Mouse (Mus musculus): ENCODE measurements around the gene Pxylp1.

DNA sequence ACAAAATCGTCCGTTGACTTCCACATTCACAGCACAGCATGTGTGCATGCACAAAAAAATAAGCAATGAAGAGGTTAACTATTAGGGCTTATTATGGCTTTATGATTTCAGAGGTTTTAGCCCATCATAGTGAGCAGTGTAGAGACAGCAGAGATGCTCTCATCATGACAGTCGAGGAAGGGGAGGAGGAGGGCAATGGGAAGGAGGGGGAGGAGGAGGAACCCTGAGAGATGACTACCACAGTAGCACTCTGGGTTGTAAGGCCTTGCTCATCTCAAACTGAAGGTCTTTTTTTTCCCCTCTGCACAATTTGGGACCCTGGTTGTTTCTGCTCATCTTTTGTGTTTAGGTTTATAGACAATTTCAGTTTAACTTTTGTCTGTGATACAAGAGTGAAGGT, 42.3 kb upstream of the Pxylp1 start:
- TF ChIP-seq CTCF (IDR thresholded peaks at IDR 0.05; ENCODE audit: insufficient read depth, low read depth, low read length) (no peak), POLR2A (IDR thresholded peaks at IDR 0.05; ENCODE audit: insufficient read depth, low read depth, low read length) (no peak)

Data from olfactory bulb, adult 2 months (tissue).